Mouse (Mus musculus): ENCODE measurements at regions not wholly inside any gene's neighbourhood (a gene's known extent, or its start where the extent isn't known, plus 50 kb on each side); places are given as distances from the start of the nearest gene placed in this dataset.

DNA sequence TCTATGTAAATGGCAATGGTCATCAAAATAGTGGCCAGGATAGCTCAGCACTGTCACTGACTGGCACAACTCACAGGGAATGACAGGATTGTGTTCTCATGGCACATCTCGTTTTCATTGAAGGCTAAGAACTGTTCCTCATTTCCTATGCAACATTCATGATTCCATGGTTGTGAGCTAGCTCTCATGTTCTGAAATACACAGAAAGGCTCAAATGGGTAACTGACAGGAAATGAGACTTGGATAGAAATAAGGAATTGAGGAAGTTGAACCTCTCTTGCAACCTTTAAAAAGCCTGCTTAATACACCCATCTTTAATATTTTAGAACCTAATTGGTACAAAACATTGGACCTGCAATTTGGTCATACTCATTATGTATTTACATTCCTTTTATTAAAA is 249.1 kb upstream of the Gm10192 start:
- H3K27ac ChIP-seq (ENCODE audit: low read depth, low read length) = no peak overlapping the region
- 59% methylated on average over 1 of the region's 1 CpGs for WGBS
- no peak for TF ChIP-seq CTCF (IDR thresholded peaks at IDR 0.05; ENCODE audit: low read depth)
- no peak overlapping the region for H3K4me2 ChIP-seq (ENCODE audit: low read depth)
- H3K4me1 ChIP-seq (ENCODE audit: insufficient read depth) = no peaks in the 10 kb centered on the region
- no peaks in the 10 kb centered on the region for H3K27me3 ChIP-seq (ENCODE audit: insufficient read depth, low read length)
- H3K9me3 ChIP-seq (ENCODE audit: low read length) = no peaks in the 10 kb centered on the region
- no peaks in the 10 kb centered on the region for H3K36me3 ChIP-seq (ENCODE audit: insufficient read depth)
- no peak overlapping the region for H3K9ac ChIP-seq
- DNase-seq (no peak), ATAC-seq (no peak)
- H3K4me3 ChIP-seq (ENCODE audit: low read depth, low read length) = no peak overlapping the region

- no peak overlapping the region for H3K4me2 ChIP-seq (ENCODE audit: low read depth)
- no peaks in the 10 kb centered on the region for H3K27me3 ChIP-seq (ENCODE audit: insufficient read depth, low read length)
- H3K9ac ChIP-seq = no peak overlapping the region
- H3K4me3 ChIP-seq (ENCODE audit: low read depth, low read length) = no peak overlapping the region
- H3K9me3 ChIP-seq (ENCODE audit: low read length) = no peaks in the 10 kb centered on the region
- DNase-seq = no peak
- no peaks in the 10 kb centered on the region for H3K4me1 ChIP-seq (ENCODE audit: insufficient read depth)
- no peaks in the 10 kb centered on the region for H3K36me3 ChIP-seq (ENCODE audit: insufficient read depth)
- TF ChIP-seq CTCF (IDR thresholded peaks at IDR 0.05; ENCODE audit: low read depth) = no peak
- peak; percentile 25; the same call in 1 of the 2 replicates for ATAC-seq
- WGBS = 14% methylated on average over 2 of the region's 2 CpGs
- no peak overlapping the region for H3K27ac ChIP-seq (ENCODE audit: low read depth, low read length)
Observed at GRCm38 (mm10) chr4:97431239-97431638, 248.3 kb upstream of the Gm10192 start.

GRCm38 (mm10) chr4:97419845-97420244 is 236.9 kb upstream of the Gm10192 start:
- WGBS = 95% methylated on average over 1 of the region's 1 CpGs
- Histone ChIP-seq H3K4me3 (ENCODE audit: low read depth, low read length) (no peak overlapping the region), H3K27ac (ENCODE audit: low read depth, low read length) (no peak overlapping the region), H3K27me3 (ENCODE audit: insufficient read depth, low read length) (no peaks in the 10 kb centered on the region), H3K4me1 (ENCODE audit: insufficient read depth) (no peaks in the 10 kb centered on the region), H3K9ac (no peak overlapping the region), H3K36me3 (ENCODE audit: insufficient read depth) (no peaks in the 10 kb centered on the region), H3K9me3 (ENCODE audit: low read length) (no peaks in the 10 kb centered on the region), H3K4me2 (ENCODE audit: low read depth) (no peak overlapping the region)
- no peak for TF ChIP-seq CTCF (IDR thresholded peaks at IDR 0.05; ENCODE audit: low read depth)
- DNase-seq = no peak
- no peak for ATAC-seq

DNA sequence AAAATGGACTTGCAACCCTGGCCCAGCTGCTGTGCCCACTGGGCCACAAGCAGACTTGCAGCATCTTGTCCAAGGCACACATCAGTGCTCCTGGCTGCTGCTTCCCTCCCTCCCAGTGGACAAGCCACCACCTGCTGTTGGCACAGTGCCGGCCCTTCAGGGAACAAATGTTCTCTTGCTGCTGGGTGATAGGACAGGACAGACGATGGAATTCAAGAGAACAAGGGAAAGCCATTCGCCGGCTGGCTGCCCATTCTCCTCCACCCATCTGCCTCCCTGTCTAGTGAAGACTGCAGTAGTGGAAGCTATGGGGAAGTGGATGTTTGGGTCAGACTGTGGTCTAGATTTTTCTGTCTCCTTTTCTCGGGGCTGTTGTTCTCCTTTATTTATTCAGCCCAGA is 235.7 kb upstream of the Gm10192 start:
- no peaks in the 10 kb centered on the region for H3K27me3 ChIP-seq (ENCODE audit: insufficient read depth, low read length)
- no peaks in the 10 kb centered on the region for H3K9me3 ChIP-seq (ENCODE audit: low read length)
- no peak overlapping the region for H3K4me2 ChIP-seq (ENCODE audit: low read depth)
- no peak for TF ChIP-seq CTCF (IDR thresholded peaks at IDR 0.05; ENCODE audit: low read depth)
- no peaks in the 10 kb centered on the region for H3K36me3 ChIP-seq (ENCODE audit: insufficient read depth)
- peak; percentile 58 for ATAC-seq
- H3K4me3 ChIP-seq (ENCODE audit: low read depth, low read length) = no peak overlapping the region
- no peak overlapping the region for H3K27ac ChIP-seq (ENCODE audit: low read depth, low read length)
- no peaks in the 10 kb centered on the region for H3K4me1 ChIP-seq (ENCODE audit: insufficient read depth)
- H3K9ac ChIP-seq = no peak overlapping the region
- WGBS = 13% methylated on average over 5 of the region's 5 CpGs
- DNase-seq = peak; percentile 35

- Histone ChIP-seq H3K9ac (no peak overlapping the region), H3K4me1 (ENCODE audit: insufficient read depth) (no peaks in the 10 kb centered on the region), H3K9me3 (ENCODE audit: low read length) (no peaks in the 10 kb centered on the region), H3K27me3 (ENCODE audit: insufficient read depth, low read length) (no peaks in the 10 kb centered on the region), H3K4me3 (ENCODE audit: low read depth, low read length) (no peak overlapping the region), H3K27ac (ENCODE audit: low read depth, low read length) (no peak overlapping the region), H3K36me3 (ENCODE audit: insufficient read depth) (no peaks in the 10 kb centered on the region), H3K4me2 (ENCODE audit: low read depth) (no peak overlapping the region)
- no peak for TF ChIP-seq CTCF (IDR thresholded peaks at IDR 0.05; ENCODE audit: low read depth)
- no peak for DNase-seq
- ATAC-seq = no peak
Observed at GRCm38 (mm10) chr4:97417943-97418342, 235.0 kb upstream of the Gm10192 start.

DNA sequence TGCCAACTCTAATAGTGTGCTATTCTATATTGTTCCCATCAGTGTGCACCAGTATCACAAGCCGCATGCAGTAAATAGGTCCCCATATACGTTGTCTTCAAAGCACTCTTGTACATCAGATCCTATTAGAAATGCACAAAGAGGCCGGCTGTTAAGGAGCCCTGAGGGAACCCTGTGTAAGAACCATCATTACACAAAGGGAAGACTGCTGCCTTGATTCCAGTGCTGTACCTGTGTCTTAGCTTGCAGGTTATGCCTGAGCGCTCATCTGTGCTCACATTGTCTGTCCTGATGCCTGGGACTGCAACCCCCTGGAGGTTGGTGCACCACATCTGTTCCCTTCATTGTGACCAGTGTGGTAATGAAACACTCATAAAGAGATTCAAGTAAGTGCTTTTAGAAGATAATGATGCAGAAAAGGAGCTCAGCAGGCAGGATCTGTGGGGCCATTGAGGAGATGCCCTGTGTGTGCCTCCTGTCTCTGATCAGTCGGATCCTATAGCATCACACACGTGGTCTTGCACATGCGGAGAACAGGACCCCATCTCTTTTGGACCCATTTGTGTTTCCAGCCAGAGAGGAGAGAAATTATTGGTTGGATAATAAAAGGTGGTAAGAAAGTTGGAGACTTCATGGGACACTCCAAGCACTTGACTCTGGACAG is 225.8 kb upstream of the Gm10192 start:
- H3K27me3 ChIP-seq (ENCODE audit: insufficient read depth, low read length) = no peaks in the 10 kb centered on the region
- H3K9ac ChIP-seq = no peak overlapping the region
- TF ChIP-seq CTCF (IDR thresholded peaks at IDR 0.05; ENCODE audit: low read depth) = no peak
- no peaks in the 10 kb centered on the region for H3K9me3 ChIP-seq (ENCODE audit: low read length)
- H3K4me2 ChIP-seq (ENCODE audit: low read depth) = no peak overlapping the region
- ATAC-seq (no peak), DNase-seq (no peak)
- H3K36me3 ChIP-seq (ENCODE audit: insufficient read depth) = no peaks in the 10 kb centered on the region
- no peak overlapping the region for H3K27ac ChIP-seq (ENCODE audit: low read depth, low read length)
- WGBS = 37% methylated on average over 7 of the region's 7 CpGs
- no peak overlapping the region for H3K4me3 ChIP-seq (ENCODE audit: low read depth, low read length)
- no peaks in the 10 kb centered on the region for H3K4me1 ChIP-seq (ENCODE audit: insufficient read depth)

DNA sequence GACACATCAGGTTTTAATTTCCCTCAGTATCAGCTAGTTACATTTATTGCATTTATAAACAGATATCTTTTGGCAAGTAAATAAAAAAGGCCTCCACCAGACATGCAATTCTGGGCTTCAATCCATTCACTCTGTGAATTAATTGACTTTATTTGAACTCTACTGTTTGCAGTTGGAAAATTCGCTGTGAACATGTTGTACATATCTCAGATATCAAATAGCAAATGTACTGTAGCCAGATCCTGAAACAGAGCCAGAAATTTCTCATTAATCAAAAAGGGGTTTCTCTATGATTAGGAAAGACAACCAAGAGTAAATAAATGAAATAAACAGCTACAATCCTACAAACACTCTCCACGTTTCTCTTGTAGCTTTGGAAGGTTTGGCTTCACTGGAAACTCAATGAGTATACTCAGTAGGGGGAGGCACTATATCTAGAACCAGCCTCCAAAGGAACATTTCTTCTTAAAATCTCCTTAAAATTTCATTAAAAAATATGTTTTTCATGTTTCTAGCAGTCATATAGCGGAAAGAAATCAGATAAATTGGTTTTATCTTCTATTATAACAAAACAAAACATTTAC is 211.8 kb upstream of the Gm10192 start:
- no peak overlapping the region for H3K9ac ChIP-seq
- no peaks in the 10 kb centered on the region for H3K4me1 ChIP-seq (ENCODE audit: insufficient read depth)
- H3K36me3 ChIP-seq (ENCODE audit: insufficient read depth) = no peaks in the 10 kb centered on the region
- H3K27ac ChIP-seq (ENCODE audit: low read depth, low read length) = no peak overlapping the region
- H3K9me3 ChIP-seq (ENCODE audit: low read length) = no peaks in the 10 kb centered on the region
- 71% methylated on average over 3 of the region's 3 CpGs for WGBS
- DNase-seq = peak; percentile 21
- no peak overlapping the region for H3K4me2 ChIP-seq (ENCODE audit: low read depth)
- no peak overlapping the region for H3K4me3 ChIP-seq (ENCODE audit: low read depth, low read length)
- TF ChIP-seq CTCF (IDR thresholded peaks at IDR 0.05; ENCODE audit: low read depth) = no peak
- H3K27me3 ChIP-seq (ENCODE audit: insufficient read depth, low read length) = no peaks in the 10 kb centered on the region
- ATAC-seq = no peak

All from forebrain, postnatal 0 days (tissue).